Mouse (Mus musculus) lung, adult 2 months (tissue): ENCODE measurements around the gene Smad6.

Source experiments
- CTCF ChIP-seq: fragments of 200-500 bp; IDR thresholded peaks from 2 replicates; pipeline ENCODE4 v1.5.1; 2011; ENCODE audit warnings: mild to moderate bottlenecking, low read length, control low read depth; ENCODE audit not compliant: insufficient read depth
- POLR2A ChIP-seq: fragments of 200-500 bp; IDR thresholded peaks from 2 replicates; pipeline ENCODE4 v1.6.1; 2011; ENCODE audit warnings: low read depth, mild to moderate bottlenecking, control low read depth, low read length, borderline replicate concordance; ENCODE audit errors: extremely low read depth

DNA sequence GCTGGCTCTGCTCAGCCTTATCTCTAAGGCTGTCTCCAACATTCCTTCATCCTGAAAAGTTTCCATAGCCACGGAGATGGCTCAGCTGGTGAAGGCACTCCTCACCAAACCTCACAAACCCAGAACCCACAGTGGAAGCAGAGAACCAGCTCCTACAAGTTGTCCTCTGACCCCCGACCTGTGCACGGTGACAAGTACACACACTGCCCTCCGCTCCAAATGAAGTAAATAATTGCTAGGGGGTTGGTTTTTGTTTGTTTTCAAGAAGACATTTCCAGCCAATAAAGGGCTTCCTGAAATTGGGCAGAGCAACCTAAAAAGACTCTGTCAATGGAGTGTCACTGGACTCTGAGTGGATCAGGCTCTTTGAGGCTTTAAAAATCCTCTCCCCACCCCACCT, 31.9 kb upstream of the Smad6 start:
- TF ChIP-seq POLR2A = no peak
- TF ChIP-seq CTCF = no peak
